Mouse (Mus musculus) embryonic facial prominence, embryonic 11.5 days (tissue): ENCODE results near the gene Aldh3a1. TPM values are rescaled to one million over a fixed set of nuclear protein-coding genes. Genes with fewer than 3 reads are reported as not detected.

Experiments used
- ATAC-seq: fragments of 200-750 bp; cut with Nextera tagmentation; replicated peaks from 2 replicates; pipeline ENCODE4 v1.8.0; 2017; ENCODE audit warnings: low read depth; ENCODE audit not compliant: insufficient number of reproducible peaks, low FRiP score, low TSS enrichment
- DNase-seq: peaks from one replicate; pipeline ENCODE4 v3.0.0-alpha.2; 2015; ENCODE audit warnings: low spot score
- H3K27ac ChIP-seq: fragments of 300-500 bp; sonication (generic); replicated peaks from 2 replicates; pipeline ENCODE4 v1.5.1; 2014; ENCODE audit warnings: mild to moderate bottlenecking, low read depth, low read length, control low read depth
- H3K27me3 ChIP-seq: fragments of 300-500 bp; sonication (generic); 2 replicates; pipeline ENCODE4 v1.6.1; 2014; ENCODE audit warnings: mild to moderate bottlenecking, low read length, moderate library complexity, mixed read lengths; ENCODE audit not compliant: control insufficient read depth, insufficient read depth
- H3K36me3 ChIP-seq: fragments of 300-500 bp; sonication (generic); replicated peaks from 2 replicates; pipeline ENCODE4 v1.6.1; 2014; ENCODE audit warnings: low read depth, mild to moderate bottlenecking, low read length, moderate library complexity, mixed read lengths; ENCODE audit not compliant: control insufficient read depth, insufficient read depth
- H3K4me1 ChIP-seq: fragments of 300-500 bp; sonication (generic); 2 replicates; pipeline ENCODE4 v1.6.1; 2014; ENCODE audit warnings: low read length, mixed read lengths; ENCODE audit not compliant: control insufficient read depth, insufficient read depth
- H3K4me2 ChIP-seq: fragments of 300-500 bp; sonication (generic); 2 replicates; pipeline ENCODE4 v1.6.1; 2014; ENCODE audit warnings: low read depth, mild to moderate bottlenecking, control low read depth, low read length, moderate library complexity
- H3K4me3 ChIP-seq: fragments of 300-500 bp; sonication (generic); 2 replicates; pipeline ENCODE4 v1.5.1; 2014; ENCODE audit warnings: low read depth, low read length, control low read depth
- H3K9ac ChIP-seq: fragments of 300-500 bp; sonication (generic); replicated peaks from 2 replicates; pipeline ENCODE4 v1.6.1; 2014; ENCODE audit warnings: mild to moderate bottlenecking, control low read depth, low read length
- H3K9me3 ChIP-seq: fragments of 300-500 bp; sonication (generic); replicated peaks from 2 replicates; pipeline ENCODE4 v1.6.1; 2016; ENCODE audit warnings: mild to moderate bottlenecking, low read length, inconsistent platforms, mixed read lengths; ENCODE audit not compliant: control insufficient read depth
- WGBS: fragments of 180-500 bp; shearing (Covaris S2); extraction: QIAGEN DNeasy Blood & Tissue Kit; methylation state at CpG from one replicate; pipeline ENCODE4 v1.1.7; 2014; 5-methylcytosine and 5-hydroxymethylcytosine counted together
- polyA plus RNA-seq: library from polyadenylated mRNA; unstranded; fragments of >200 nt; fragmentation: Nextera tagmentation; extraction: Ambion mirVana; gene quantifications from 2 replicates; pipeline ENCODE4 v1.2.1, GENCODE M21; 2014

Aldh3a1 gene
- not detected in 2 replicates for polyA plus RNA-seq

DNA sequence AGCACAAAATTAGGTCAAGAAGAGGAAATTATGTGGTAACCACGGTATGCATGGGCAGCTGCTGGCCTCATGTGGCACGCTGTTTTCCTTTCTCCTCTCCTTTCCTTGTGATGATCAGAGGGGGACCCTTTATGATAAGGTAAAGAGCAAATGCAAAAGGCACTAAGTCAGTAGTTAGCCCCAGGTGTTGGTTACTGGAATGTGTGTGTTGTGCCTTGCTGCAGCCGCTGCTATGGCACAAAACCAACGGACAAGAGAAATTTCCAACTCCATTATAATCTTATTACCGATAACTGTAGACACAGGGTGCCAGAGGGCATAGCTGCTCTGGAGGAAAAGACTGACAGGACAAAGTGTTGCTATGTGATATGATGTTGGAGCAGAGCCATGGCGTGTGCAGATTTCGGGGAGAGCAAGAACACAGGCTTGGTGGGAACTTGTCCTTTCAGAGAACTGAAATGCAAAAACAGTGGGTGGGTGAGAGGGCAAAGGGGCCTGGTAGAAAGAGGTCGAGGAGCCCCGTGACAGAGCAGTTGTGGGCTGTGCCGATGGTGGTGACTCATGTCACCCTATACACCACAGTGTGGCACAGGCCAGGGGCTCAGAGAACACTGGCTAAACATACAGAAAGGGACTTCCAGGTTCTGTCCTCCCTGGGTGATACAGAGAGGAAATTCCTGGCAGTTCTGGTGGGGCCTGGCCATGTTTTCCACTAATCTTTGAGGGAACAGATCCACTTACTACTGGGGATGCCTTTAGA lies at the start of gene Aldh3a1:
Gene Aldh3a1, plus strand, starts transcription at position 51 of the 760 bp plus-strand sequence.
- Histone ChIP-seq H3K9me3 (no peaks in the 10 kb centered on the region), H3K4me2 (no peak within 1 kb of the TSS), H3K27me3 (peaks cover 4% of the 10 kb centered on the region; the same call in 1 of the 2 replicates), H3K36me3 (no peaks in the 10 kb centered on the region), H3K9ac (no peak within 1 kb of the TSS), H3K27ac (no peak within 1 kb of the TSS), H3K4me3 (no peak within 1 kb of the TSS), H3K4me1 (no peaks in the 10 kb centered on the region)
- 72% methylated on average over 10 of the region's 10 CpGs for WGBS
- DNase-seq (no peak), ATAC-seq (no peak)

DNA sequence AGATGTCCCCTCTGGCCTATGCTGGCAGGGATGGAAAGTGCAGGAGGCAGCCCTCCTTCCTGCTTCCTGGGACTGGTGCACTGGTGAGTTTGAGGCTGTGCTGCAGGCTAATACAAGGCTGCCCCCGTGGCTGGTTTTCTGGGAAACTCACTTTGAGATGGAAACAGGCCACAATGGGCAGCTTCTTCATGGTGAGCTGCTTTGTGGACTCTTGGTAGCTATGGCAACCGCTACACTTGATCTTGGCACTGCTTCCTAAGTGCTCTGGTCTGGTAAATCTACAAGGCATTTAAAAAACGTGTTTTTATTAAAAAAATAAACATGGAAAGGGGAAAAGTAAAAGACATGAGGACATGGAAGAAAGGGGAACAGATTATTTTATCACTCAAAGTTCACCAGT lies 49.2 kb upstream of the Aldh3a1 start:
- peaks cover 50% of the 10 kb centered on the region for H3K36me3 ChIP-seq
- no peaks in the 10 kb centered on the region for H3K9me3 ChIP-seq

GRCm38 (mm10) chr11:61159796-61160732 lies 47.3 kb upstream of the Aldh3a1 start:
- 84% methylated on average over 11 of the region's 11 CpGs for WGBS
- DNase-seq (no peak), ATAC-seq (no peak)
- no peak overlapping the region for H3K4me2 ChIP-seq
- no peaks in the 10 kb centered on the region for H3K4me1 ChIP-seq
- peaks cover 49% of the 10 kb centered on the region for H3K36me3 ChIP-seq
- no peak overlapping the region for H3K4me3 ChIP-seq
- H3K9ac ChIP-seq = no peak overlapping the region
- no peak overlapping the region for H3K27ac ChIP-seq
- H3K27me3 ChIP-seq = no peaks in the 10 kb centered on the region
- H3K9me3 ChIP-seq = no peaks in the 10 kb centered on the region

More for the DNA sequence above, 49.2 kb upstream of the Aldh3a1 start:
- Histone ChIP-seq H3K27ac (no peak overlapping the region), H3K9ac (no peak overlapping the region), H3K4me3 (no peak overlapping the region), H3K4me2 (no peak overlapping the region), H3K27me3 (no peaks in the 10 kb centered on the region), H3K4me1 (no peaks in the 10 kb centered on the region)
- no peak for DNase-seq
- 85% methylated on average over 3 of the region's 3 CpGs for WGBS
- no peak for ATAC-seq

GRCm38 (mm10) chr11:61161121-61161520 lies 46.2 kb upstream of the Aldh3a1 start:
- 94% methylated on average over 13 of the region's 13 CpGs for WGBS
- Histone ChIP-seq H3K36me3 (peaks cover 50% of the 10 kb centered on the region), H3K4me3 (no peak overlapping the region), H3K27ac (no peak overlapping the region), H3K9ac (no peak overlapping the region), H3K9me3 (no peaks in the 10 kb centered on the region), H3K27me3 (no peaks in the 10 kb centered on the region), H3K4me1 (no peaks in the 10 kb centered on the region), H3K4me2 (no peak overlapping the region)
- ATAC-seq (no peak), DNase-seq (no peak)

DNA sequence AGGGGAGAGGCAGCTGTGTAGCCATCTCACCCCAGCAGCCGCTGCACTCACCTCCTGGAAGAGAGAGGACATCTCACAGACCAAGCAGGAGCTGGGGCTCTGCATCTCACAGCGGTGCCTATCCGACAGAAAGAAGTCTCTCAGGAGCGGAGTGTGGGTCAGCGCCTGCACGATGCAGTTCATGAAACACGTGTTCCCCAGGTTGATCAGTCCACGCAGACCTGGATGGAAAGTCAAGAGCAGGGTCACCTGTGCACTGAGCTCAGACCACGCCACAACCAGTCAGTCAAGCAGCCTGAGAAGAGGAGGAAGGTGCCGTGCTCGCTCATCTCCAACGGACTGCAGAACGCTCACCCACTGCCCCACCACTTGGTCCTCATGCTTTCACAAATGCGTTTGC lies 44.6 kb upstream of the Aldh3a1 start:
- Histone ChIP-seq H3K27me3 (no peaks in the 10 kb centered on the region), H3K4me2 (no peak overlapping the region), H3K36me3 (peaks cover 46% of the 10 kb centered on the region), H3K9me3 (no peaks in the 10 kb centered on the region), H3K4me1 (no peaks in the 10 kb centered on the region), H3K9ac (no peak overlapping the region), H3K4me3 (no peak overlapping the region), H3K27ac (no peak overlapping the region)
- WGBS = 96% methylated on average over 14 of the region's 14 CpGs
- ATAC-seq (no peak), DNase-seq (no peak)

DNA sequence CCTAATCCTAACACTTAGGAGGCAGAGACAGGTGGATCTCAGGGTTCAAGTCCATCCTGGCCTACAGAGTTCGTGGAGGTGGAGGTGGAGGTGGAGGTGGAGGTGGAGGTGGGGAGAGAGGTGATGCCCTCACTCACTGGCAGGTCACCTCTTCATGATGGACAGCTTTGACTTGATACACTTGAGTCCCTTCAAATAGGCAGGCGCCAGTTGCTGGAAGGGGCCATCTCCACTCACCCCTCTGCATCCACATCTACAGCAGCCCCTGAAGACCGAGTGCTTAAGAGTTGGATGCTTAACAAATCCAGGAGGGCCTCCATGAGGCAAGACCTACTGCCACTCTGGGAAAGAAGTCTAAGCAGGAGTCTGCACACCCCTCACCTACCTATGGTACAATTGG lies 44.0 kb upstream of the Aldh3a1 start:
- no peak for DNase-seq
- H3K27me3 ChIP-seq = no peaks in the 10 kb centered on the region
- H3K9me3 ChIP-seq = no peaks in the 10 kb centered on the region
- WGBS = 89% methylated on average over 3 of the region's 3 CpGs
- H3K4me1 ChIP-seq = no peaks in the 10 kb centered on the region
- no peak overlapping the region for H3K27ac ChIP-seq
- H3K36me3 ChIP-seq = peaks cover 42% of the 10 kb centered on the region
- no peak overlapping the region for H3K9ac ChIP-seq
- no peak overlapping the region for H3K4me2 ChIP-seq
- H3K4me3 ChIP-seq = no peak overlapping the region
- no peak for ATAC-seq

DNA sequence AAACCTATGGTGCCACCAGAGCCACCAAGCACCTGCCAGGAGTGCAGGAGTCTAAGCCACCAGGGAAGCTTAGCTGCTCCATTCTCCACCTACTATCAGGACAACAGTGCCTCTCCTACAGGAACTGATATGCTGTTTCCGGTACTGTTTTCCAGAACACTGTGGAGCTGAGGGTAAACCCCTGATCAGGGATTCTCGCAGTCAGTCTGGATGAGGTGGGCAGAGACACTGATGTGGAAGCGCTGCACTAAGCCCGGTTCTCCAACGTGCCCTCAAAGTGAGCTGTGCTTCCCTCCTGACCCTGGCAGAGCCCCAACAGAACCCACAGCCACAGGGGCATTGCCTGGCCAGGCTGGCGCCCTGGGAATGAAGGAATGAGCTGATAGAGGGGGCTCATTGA lies 43.0 kb upstream of the Aldh3a1 start:
- Histone ChIP-seq H3K27me3 (no peaks in the 10 kb centered on the region), H3K36me3 (peaks cover 37% of the 10 kb centered on the region), H3K4me1 (no peaks in the 10 kb centered on the region), H3K27ac (no peak overlapping the region), H3K4me2 (no peak overlapping the region), H3K4me3 (no peak overlapping the region), H3K9me3 (no peaks in the 10 kb centered on the region), H3K9ac (no peak overlapping the region)
- ATAC-seq (no peak), DNase-seq (no peak)
- 95% methylated on average over 6 of the region's 6 CpGs for WGBS

- Histone ChIP-seq H3K4me1 (no peaks in the 10 kb centered on the region), H3K27ac (no peak overlapping the region), H3K9ac (no peak overlapping the region), H3K36me3 (peaks cover 33% of the 10 kb centered on the region), H3K9me3 (no peaks in the 10 kb centered on the region), H3K4me2 (no peak overlapping the region), H3K27me3 (no peaks in the 10 kb centered on the region), H3K4me3 (no peak overlapping the region)
- ATAC-seq (no peak), DNase-seq (no peak)
- 94% methylated on average over 10 of the region's 10 CpGs for WGBS
Measured at GRCm38 (mm10) chr11:61164881-61165280, 42.5 kb upstream of the Aldh3a1 start.
